Mouse (Mus musculus) embryonic stem cell, embryonic (primary cell): ENCODE results near the gene Lrrc74a.

Experiments
- CTCF ChIA-PET, 4 experiments: fragments of 300-600 bp in 2 of 4; fragments of 350-600 bp in 2 of 4; sonication (Branson Sonifier 250); formaldehyde crosslinking; loops; one replicate each; lab custom pipeline; 2022; ENCODE audit warnings: inconsistent platforms in 2 of 4; lab: Charles Lee
- POLR2A ChIA-PET, 4 experiments: fragments of 300-600 bp in 2 of 4; fragments of 350-600 bp in 2 of 4; sonication (Branson Sonifier 250); formaldehyde crosslinking; loops; one replicate each; lab custom pipeline; 2022; ENCODE audit warnings: antibody characterized with exemption in 4 of 4, inconsistent platforms in 1 of 4; lab: Charles Lee

Lrrc74a gene

GRCm38 (mm10) chr12:86734319-86734810 lies at the start of gene Lrrc74a:
TSS of gene Lrrc74a (plus strand) at chr12:86734369.
- ChIA-PET CTCF (interaction anchor here in 1 of 4 experiments (1.2 kb wide), 1 partner anchor 34 kb away, joined by 3 read pairs; no protein-coding TSS in a partner anchor), POLR2A (interaction anchor here in 1 of 4 experiments (0.5 kb wide), 1 partner anchor 356 kb away, joined by 3 read pairs; no protein-coding TSS in a partner anchor)

- ChIA-PET POLR2A (interaction anchor here in 2 of 4 experiments (0.9 to 3.1 kb wide), 2 partner anchors 8 to 10 kb away, joined by 3 to 7 read pairs; no protein-coding TSS in a partner anchor), CTCF (interaction anchor here in 3 of 4 experiments (0.6 to 0.9 kb wide), 4 partner anchors 111 to 368 kb away, joined by 3 to 6 read pairs (median 3); no protein-coding TSS in a partner anchor)
Observed at GRCm38 (mm10) chr12:86685275-86685674, 48.9 kb upstream of the Lrrc74a start.

- POLR2A ChIA-PET = interaction anchor here (0.6 to 4.5 kb wide), 22 partner anchors 8 to 522 kb away, joined by 3 to 38 read pairs (median 4); partner anchors contain the start of genes Cipc (in 2 of the 4), Angel1 (in 1 of the 4), Pomt2 (in 1 of the 4) and Vash1 (in 1 of the 4)
- CTCF ChIA-PET = interaction anchor here in 3 of 4 experiments (0.6 to 1.4 kb wide), 6 partner anchors 8 to 312 kb away, joined by 3 to 7 read pairs (median 4); partner anchors contain the start of gene Vash1 (in 1 of the 3)
Observed at GRCm38 (mm10) chr12:86686551-86687330, 47.4 kb upstream of the Lrrc74a start.

- CTCF ChIA-PET = interaction anchor here in 3 of 4 experiments (0.9 to 1.9 kb wide), 8 partner anchors 9 to 311 kb away, joined by 3 to 7 read pairs (median 4); partner anchors contain the start of gene Vash1 (in 1 of the 3)
- POLR2A ChIA-PET = interaction anchor here (0.6 to 4.5 kb wide), 35 partner anchors 8 to 909 kb away, joined by 3 to 38 read pairs (median 4); partner anchors contain the start of genes Vash1 (in 3 of the 4), Cipc (in 2 of the 4), Angel1 (in 1 of the 4) and Pomt2 (in 1 of the 4)
Observed at GRCm38 (mm10) chr12:86687445-86687955, 46.7 kb upstream of the Lrrc74a start.

GRCm38 (mm10) chr12:86687971-86688573 lies 46.1 kb upstream of the Lrrc74a start:
- CTCF ChIA-PET = interaction anchor here in 3 of 4 experiments (0.9 to 1.9 kb wide), 9 partner anchors 9 to 365 kb away, joined by 3 to 7 read pairs (median 3); partner anchors contain the start of gene Vash1 (in 1 of the 3)
- POLR2A ChIA-PET = interaction anchor here (0.5 to 4.5 kb wide), 36 partner anchors 8 to 910 kb away, joined by 3 to 38 read pairs (median 5); partner anchors contain the start of genes Cipc (in 3 of the 4), Vash1 (in 3 of the 4) and Angel1 (in 1 of the 4)

- CTCF ChIA-PET = interaction anchor here in 3 of 4 experiments (0.5 to 1.9 kb wide), 7 partner anchors 26 to 364 kb away, joined by 3 to 5 read pairs (median 3); no protein-coding TSS in a partner anchor
Observed at GRCm38 (mm10) chr12:86688917-86689316, 45.3 kb upstream of the Lrrc74a start.

DNA sequence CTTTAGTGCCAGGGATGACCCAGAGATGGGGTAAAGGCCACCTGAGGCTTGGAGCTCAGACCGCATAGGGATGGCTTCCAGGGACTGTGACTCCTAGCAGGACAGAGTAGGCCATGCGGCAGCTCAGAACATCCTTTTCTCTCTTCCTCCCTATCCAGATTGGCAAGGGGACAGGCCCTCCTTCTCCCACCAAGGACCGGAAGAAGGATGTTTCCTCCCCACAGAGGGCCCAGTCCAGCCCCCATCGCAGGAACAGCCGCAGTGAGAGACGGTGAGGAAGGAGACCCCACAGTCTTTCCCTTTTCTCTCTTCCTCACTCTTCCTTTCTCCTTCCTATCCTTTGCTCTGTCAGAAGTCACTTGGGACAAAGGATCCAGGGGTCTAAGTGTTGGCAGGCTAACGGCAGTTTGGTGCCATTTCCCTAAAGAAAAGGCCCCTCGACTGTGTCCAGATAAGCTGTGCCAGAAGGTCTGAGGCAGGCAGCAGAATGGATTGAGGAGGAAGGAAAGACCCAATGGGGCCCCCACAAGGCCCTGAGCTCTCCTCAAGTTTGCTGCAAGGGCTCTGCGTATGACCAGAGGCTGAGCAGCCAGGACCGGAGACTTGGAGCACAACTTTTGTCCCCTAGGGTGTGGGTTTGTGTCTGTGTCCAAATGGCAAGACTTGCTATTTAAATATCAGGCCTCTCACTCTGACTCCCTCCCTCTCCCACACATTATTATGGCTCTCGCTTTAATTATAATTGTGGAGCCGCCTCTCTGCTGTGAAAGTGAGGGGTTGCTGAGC lies 43.3 kb upstream of the Lrrc74a start:
- CTCF ChIA-PET = interaction anchor here in 2 of 4 experiments (0.6 to 2.3 kb wide), 2 partner anchors 25 to 35 kb away, joined by 7 to 8 read pairs; no protein-coding TSS in a partner anchor
- POLR2A ChIA-PET = interaction anchor here in 3 of 4 experiments (0.6 to 4.5 kb wide), 15 partner anchors 10 to 667 kb away, joined by 3 to 27 read pairs (median 4); partner anchors contain the start of gene Vash1 (in 1 of the 3)

More at GRCm38 (mm10) chr12:86688917-86689316, 45.3 kb upstream of the Lrrc74a start:
- POLR2A ChIA-PET = interaction anchor here in 3 of 4 experiments (0.6 to 4.5 kb wide), 25 partner anchors 10 to 364 kb away, joined by 3 to 38 read pairs (median 5); partner anchors contain the start of genes Vash1 (in 3 of the 3) and Cipc (in 1 of the 3)

GRCm38 (mm10) chr12:86692471-86693356 lies 41.5 kb upstream of the Lrrc74a start:
- POLR2A ChIA-PET = interaction anchor here in 2 of 4 experiments (0.5 to 1.2 kb wide), 3 partner anchors 239 to 446 kb away, joined by 3 to 4 read pairs (median 3); no protein-coding TSS in a partner anchor
- CTCF ChIA-PET = no interaction called here

DNA sequence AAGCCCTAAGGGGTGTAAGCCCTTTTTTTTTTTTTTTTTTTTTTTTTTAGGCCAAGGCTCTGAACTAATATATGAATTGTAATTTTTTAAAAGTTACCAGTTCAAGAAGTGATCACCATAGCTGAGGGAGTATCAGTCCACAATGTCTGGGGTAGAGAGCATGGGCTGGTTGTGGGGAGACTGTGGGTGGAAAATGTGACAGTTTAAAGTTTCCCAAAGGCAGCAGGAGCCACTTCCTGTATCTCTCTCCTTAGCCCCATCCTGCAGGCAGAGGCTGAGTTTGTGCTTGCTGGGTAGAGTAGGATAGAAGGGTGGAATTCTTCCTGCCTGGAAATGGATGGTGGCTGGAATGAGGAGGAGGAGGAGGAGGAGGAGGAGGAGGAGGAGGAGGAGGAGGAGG lies 40.8 kb upstream of the Lrrc74a start:
- POLR2A ChIA-PET = interaction anchor here in 1 of 4 experiments (0.6 to 0.7 kb wide), 2 partner anchors 8 to 240 kb away, joined by 3 read pairs; no protein-coding TSS in a partner anchor
- CTCF ChIA-PET = interaction anchor here in 2 of 4 experiments (0.6 to 1.0 kb wide), 2 partner anchors 22 to 38 kb away, joined by 3 to 5 read pairs; no protein-coding TSS in a partner anchor

GRCm38 (mm10) chr12:86694441-86694840 lies 39.7 kb upstream of the Lrrc74a start:
- ChIA-PET CTCF (interaction anchor here in 2 of 4 experiments (0.6 to 1.0 kb wide), 2 partner anchors 21 to 354 kb away, joined by 3 to 9 read pairs; no protein-coding TSS in a partner anchor), POLR2A (interaction anchor here in 2 of 4 experiments (1.2 to 2.0 kb wide), 3 partner anchors 10 to 224 kb away, joined by 4 to 7 read pairs (median 7); no protein-coding TSS in a partner anchor)

- ChIA-PET CTCF (no interaction called here), POLR2A (no interaction called here)
Observed at GRCm38 (mm10) chr12:86697996-86698395, 36.2 kb upstream of the Lrrc74a start.

- ChIA-PET POLR2A (interaction anchor here in 1 of 4 experiments (1.2 kb wide), 1 partner anchor 44 kb away, joined by 3 read pairs; no protein-coding TSS in a partner anchor), CTCF (no interaction called here)
Observed at GRCm38 (mm10) chr12:86698537-86698936, 35.6 kb upstream of the Lrrc74a start.

GRCm38 (mm10) chr12:86699965-86700926 lies 33.9 kb upstream of the Lrrc74a start:
- ChIA-PET CTCF (interaction anchor here in 1 of 4 experiments (1.3 kb wide), 1 partner anchor 15 kb away, joined by 3 read pairs; no protein-coding TSS in a partner anchor), POLR2A (interaction anchor here in 2 of 4 experiments (0.6 to 4.0 kb wide), 8 partner anchors 9 to 582 kb away, joined by 3 to 27 read pairs (median 4); partner anchors contain the start of gene Vash1 (in 1 of the 2))

- ChIA-PET POLR2A (interaction anchor here in 2 of 4 experiments (0.7 to 4.0 kb wide), 6 partner anchors 9 to 101 kb away, joined by 3 to 27 read pairs (median 4); partner anchors contain the start of gene Vash1 (in 1 of the 2)), CTCF (interaction anchor here in 2 of 4 experiments (0.6 to 1.3 kb wide), 2 partner anchors 14 to 565 kb away, joined by 3 to 6 read pairs; partner anchors contain the start of genes Ahsa1 (in 1 of the 2) and Vipas39 (in 1 of the 2))
Observed at GRCm38 (mm10) chr12:86700927-86701310, 33.2 kb upstream of the Lrrc74a start.
